Mouse (Mus musculus) mammary gland, adult 2 months (tissue): Measurements from ENCODE around the gene Exog. TPM values are rescaled to one million over a fixed set of nuclear protein-coding genes. Genes with fewer than 3 reads are reported as not detected.

Source experiments
- polyA plus RNA-seq: library from polyadenylated mRNA; depleted of rRNA; stranded (reverse); fragments of >200 nt; gene quantifications from 2 replicates; pipeline ENCODE4 v1.2.3, GENCODE M21; 2012; ENCODE audit warnings: low replicate concordance; rRNA removed

The Exog gene
- polyA plus RNA-seq, result 2.3 and 4.7 TPM in 2 replicates

GRCm38 (mm10) chr9:119444738-119445429 is at the start of gene Exog:
Exog (plus strand) TSS chr9:119444943.

GRCm38 (mm10) chr9:119401801-119402214 is 42.9 kb upstream of the Exog start, which contains the start of gene Acvr2b:
Acvr2b (plus strand) TSS chr9:119402118.

Other genes starting within 250 kb of the Exog start
- not detected in 2 replicates for gene Slc22a13, start 235.8 kb upstream of the Exog start, polyA plus RNA-seq
- gene Oxsr1, start 122.5 kb upstream of the Exog start, polyA plus RNA-seq, result 11.3 and 24.0 TPM in 2 replicates
- gene Acaa1a, start 105.3 kb upstream of the Exog start, polyA plus RNA-seq, result 183 and 415 TPM in 2 replicates
- 31.1 and 32.8 TPM in 2 replicates for gene Myd88, start 103.5 kb upstream of the Exog start, polyA plus RNA-seq
- gene Xylb, start 87.6 kb upstream of the Exog start, polyA plus RNA-seq, result 1.5 and 2.2 TPM in 2 replicates
- 0.37 and 0.47 TPM in 2 replicates for gene Slc22a14, start 79.4 kb upstream of the Exog start, polyA plus RNA-seq
- gene Acvr2b, start 42.8 kb upstream of the Exog start, polyA plus RNA-seq, result 4.4 and 5.0 TPM in 2 replicates
- 2.9 and 3.8 TPM in 2 replicates for gene Scn5a, start 134.1 kb downstream of the Exog start, polyA plus RNA-seq